ENCODE assay signal across 13 mouse cellular contexts in genomic region chr13:51345321-51345720, GRCm38 (mm10).
DNase-seq lines count a peak whose midpoint lies in the region; ATAC-seq lines count a peak whose summit lies in the region.
"Had no signal": no experiment of that assay in that cellular context is flagged by ENCODE, and none has a peak within 500 bp of the region (broad histone marks: within the 10 kb centered on the region; RNA-seq: fewer than 3 reads in every experiment).

No protein-coding gene starts in this region.

- 0 out of 2 replicates have a peak, but pooled peaks have one; percentile 28 for ATAC-seq in kidney, embryonic 14.5 days (ENCODE audit: low FRiP score, low TSS enrichment)
- ATAC-seq in embryonic facial prominence, embryonic 15.5 days (ENCODE audit: insufficient number of reproducible peaks, low FRiP score, low TSS enrichment, low read depth): no peak
- peak; percentile 44 for ATAC-seq in hindbrain, embryonic 12.5 days (ENCODE audit: low FRiP score)
- ATAC-seq in midbrain, embryonic 13.5 days: peak; percentile 40

- H3K27ac ChIP-seq in kidney, embryonic 14.5 days (ENCODE audit: low read depth, low read length): no peak overlapping the region
- peak overlapping the region; percentile 89 for H3K27ac ChIP-seq in embryonic facial prominence, embryonic 15.5 days (replicated peaks)
- H3K27ac ChIP-seq in hindbrain, embryonic 12.5 days: peak overlapping the region; percentile 81
- peak overlapping the region; percentile 80 for H3K27ac ChIP-seq in midbrain, embryonic 13.5 days

- DNase-seq in kidney, adult 11 months: no peak
- no peak for DNase-seq in liver
- no peak for DNase-seq in urinary bladder, postnatal 4 days (ENCODE audit: low spot score in 2 of 2)
- DNase-seq in yolk sac, embryonic 10.5 days (ENCODE audit: low spot score): no peak
- DNase-seq: cerebellum, adult 9-11 months; lung, postnatal 14 days; thymus, adult 18-20 months had no signal

- WGBS in kidney, embryonic 14.5 days: 82% methylated on average over 4 of the region's 4 CpGs
- 79% methylated on average over 4 of the region's 4 CpGs for WGBS in embryonic facial prominence, embryonic 15.5 days
- WGBS in hindbrain, embryonic 12.5 days: 73% methylated on average over 4 of the region's 4 CpGs
- WGBS in midbrain, embryonic 13.5 days: 68% methylated on average over 4 of the region's 4 CpGs

- peaks cover 3% of the 10 kb centered on the region; the same call in 1 of the 2 replicates for H3K9me3 ChIP-seq in kidney, embryonic 14.5 days (ENCODE audit: control insufficient read depth, low read length)
- no peaks in the 10 kb centered on the region for H3K9me3 ChIP-seq in embryonic facial prominence, embryonic 15.5 days (replicated peaks)
- peaks cover 3% of the 10 kb centered on the region; the same call in 1 of the 2 replicates for H3K9me3 ChIP-seq in hindbrain, embryonic 12.5 days (replicated peaks)
- H3K9me3 ChIP-seq in midbrain, embryonic 13.5 days: 0 out of 2 replicates have a peak, but pooled peaks cover 4% of the 10 kb centered on the region

- no peak overlapping the region for H3K4me2 ChIP-seq in kidney, embryonic 14.5 days (replicated peaks; ENCODE audit: low read depth, low read length)
- no peak overlapping the region for H3K4me2 ChIP-seq in embryonic facial prominence, embryonic 15.5 days (replicated peaks)
- no peak overlapping the region for H3K4me2 ChIP-seq in hindbrain, embryonic 12.5 days (replicated peaks)
- H3K4me2 ChIP-seq in midbrain, embryonic 13.5 days (replicated peaks): no peak overlapping the region
- H3K4me2 ChIP-seq: heart, embryonic 12.5 days had no signal

- no peak overlapping the region for H3K4me3 ChIP-seq in kidney, embryonic 14.5 days (ENCODE audit: low read length)
- H3K4me3 ChIP-seq in embryonic facial prominence, embryonic 15.5 days (replicated peaks): no peak overlapping the region
- H3K4me3 ChIP-seq in hindbrain, embryonic 12.5 days: no peak overlapping the region
- H3K4me3 ChIP-seq in midbrain, embryonic 13.5 days (replicated peaks): no peak overlapping the region
- H3K4me3 ChIP-seq: heart, embryonic 12.5 days had no signal

- H3K9ac ChIP-seq in kidney, embryonic 14.5 days (ENCODE audit: low read depth, low read length): no peak overlapping the region
- no peak overlapping the region for H3K9ac ChIP-seq in embryonic facial prominence, embryonic 15.5 days
- H3K9ac ChIP-seq in hindbrain, embryonic 12.5 days: no peak overlapping the region
- H3K9ac ChIP-seq in midbrain, embryonic 13.5 days (replicated peaks): no peak overlapping the region
- H3K9ac ChIP-seq: heart, embryonic 12.5 days had no signal

- H3K36me3 ChIP-seq in kidney, embryonic 14.5 days (ENCODE audit: control insufficient read depth, insufficient read depth, low read length): no peaks in the 10 kb centered on the region
- no peaks in the 10 kb centered on the region for H3K36me3 ChIP-seq in embryonic facial prominence, embryonic 15.5 days
- H3K36me3 ChIP-seq in hindbrain, embryonic 12.5 days: no peaks in the 10 kb centered on the region
- H3K36me3 ChIP-seq in midbrain, embryonic 13.5 days: no peaks in the 10 kb centered on the region
- H3K36me3 ChIP-seq: G1E; heart, embryonic 12.5 days had no signal

- H3K27me3 ChIP-seq in kidney, embryonic 14.5 days (ENCODE audit: control insufficient read depth, insufficient read depth, low read length): no peaks in the 10 kb centered on the region
- no peaks in the 10 kb centered on the region for H3K27me3 ChIP-seq in embryonic facial prominence, embryonic 15.5 days
- H3K27me3 ChIP-seq in hindbrain, embryonic 12.5 days: no peaks in the 10 kb centered on the region
- H3K27me3 ChIP-seq in midbrain, embryonic 13.5 days: no peaks in the 10 kb centered on the region
- H3K27me3 ChIP-seq: heart, embryonic 12.5 days had no signal

- H3K4me1 ChIP-seq in kidney, embryonic 14.5 days (ENCODE audit: control insufficient read depth, insufficient read depth, low read length): peaks cover 8% of the 10 kb centered on the region; the same call in 1 of the 2 replicates
- H3K4me1 ChIP-seq in embryonic facial prominence, embryonic 15.5 days: peaks cover 35% of the 10 kb centered on the region
- H3K4me1 ChIP-seq in hindbrain, embryonic 12.5 days: peaks cover 19% of the 10 kb centered on the region
- peaks cover 23% of the 10 kb centered on the region for H3K4me1 ChIP-seq in midbrain, embryonic 13.5 days (replicated peaks)
